Mouse (Mus musculus) cortical plate, adult 2 months (tissue): ENCODE results near the gene Gm26992. TPM values are rescaled to one million over a fixed set of nuclear protein-coding genes. Genes with fewer than 3 reads are reported as not detected.

ENCODE experiments used
- H3K27ac ChIP-seq: fragments of 200-500 bp; 2 replicates; pipeline ENCODE4 v1.5.1; 2012; ENCODE audit warnings: low read length, control low read depth, inconsistent platforms; ENCODE audit not compliant: insufficient read depth
- H3K4me1 ChIP-seq: fragments of 200-500 bp; 2 replicates; pipeline ENCODE4 v1.6.1; 2011; ENCODE audit warnings: low read length; ENCODE audit not compliant: control insufficient read depth, insufficient read depth
- H3K4me3 ChIP-seq: fragments of 200-500 bp; 2 replicates; pipeline ENCODE4 v1.5.1; 2011; ENCODE audit warnings: mild to moderate bottlenecking, low read length, control low read depth; ENCODE audit not compliant: insufficient read depth
- CTCF ChIP-seq: fragments of 200-500 bp; IDR thresholded peaks from 2 replicates; pipeline ENCODE4 v1.5.1; 2011; ENCODE audit warnings: mild to moderate bottlenecking, control low read depth, low read length; ENCODE audit not compliant: insufficient read depth; ENCODE audit errors: extremely low read depth
- POLR2A ChIP-seq: fragments of 200-500 bp; IDR thresholded peaks from 2 replicates; pipeline ENCODE4 v1.6.1; 2011; ENCODE audit warnings: mild to moderate bottlenecking, low read length, control low read depth; ENCODE audit not compliant: insufficient read depth; ENCODE audit errors: extremely low read depth
- polyA plus RNA-seq: library from polyadenylated mRNA; depleted of rRNA; stranded (reverse); fragments of >200 nt; gene quantifications from 2 replicates; pipeline ENCODE4 v1.2.3, GENCODE M21; 2012; rRNA removed

Gm26992 gene
- polyA plus RNA-seq, 1 experiment = not detected

GRCm38 (mm10) chrX:103508218-103508617 is 86.4 kb downstream of the Gm26992 start:
- no peak overlapping the region for H3K4me3 ChIP-seq
- H3K27ac ChIP-seq = no peak overlapping the region
- H3K4me1 ChIP-seq = no peaks in the 10 kb centered on the region
- no peak for TF ChIP-seq CTCF
- no peak for TF ChIP-seq POLR2A

GRCm38 (mm10) chrX:103509168-103510019 is 87.6 kb downstream of the Gm26992 start:
- H3K4me1 ChIP-seq = no peaks in the 10 kb centered on the region
- H3K4me3 ChIP-seq = no peak overlapping the region
- H3K27ac ChIP-seq = no peak overlapping the region
- TF ChIP-seq POLR2A = no peak
- TF ChIP-seq CTCF = no peak

DNA sequence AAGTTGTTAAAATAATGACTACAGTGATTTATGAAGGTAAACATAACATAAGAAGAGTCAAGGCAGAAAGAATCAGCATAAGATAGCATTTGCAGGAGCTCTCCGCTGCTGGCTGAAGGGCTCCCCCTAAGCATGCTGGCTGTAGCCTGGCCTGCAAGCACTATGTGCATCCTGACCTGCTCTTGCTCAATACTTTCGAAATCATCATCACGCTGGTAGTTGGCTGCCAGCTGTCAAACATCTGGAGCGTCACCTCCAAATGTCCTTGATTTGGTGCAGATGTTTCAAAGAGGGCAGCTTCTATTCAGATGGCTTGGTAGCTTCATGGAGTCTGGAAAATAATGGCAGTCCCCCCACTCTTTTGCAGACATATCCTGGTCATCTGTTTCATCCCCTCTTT is 93.0 kb downstream of the Gm26992 start:
- H3K27ac ChIP-seq = no peak overlapping the region
- H3K4me3 ChIP-seq = no peak overlapping the region
- H3K4me1 ChIP-seq = no peaks in the 10 kb centered on the region
- TF ChIP-seq CTCF (no peak), POLR2A (no peak)

DNA sequence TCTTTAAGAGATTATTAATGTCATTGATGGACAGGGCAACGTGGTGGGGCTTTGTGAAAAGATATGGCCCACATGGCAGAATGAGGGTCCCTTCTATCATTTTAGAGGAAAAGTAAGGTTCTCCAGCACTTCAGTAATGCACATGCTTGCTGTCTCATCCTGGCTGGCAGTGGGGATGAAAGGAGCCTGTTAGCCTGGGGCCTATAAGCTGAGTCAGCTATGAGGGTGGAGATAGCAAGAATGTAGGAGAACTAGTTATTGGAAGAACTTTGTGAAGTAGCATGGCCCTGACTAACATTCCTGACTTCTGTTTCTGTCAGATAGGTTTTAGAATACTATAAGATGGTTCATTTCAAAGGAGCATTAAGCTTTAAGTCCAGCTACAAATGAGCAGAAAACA is 93.5 kb downstream of the Gm26992 start:
- no peak for TF ChIP-seq CTCF
- no peak for TF ChIP-seq POLR2A
- H3K4me3 ChIP-seq = no peak overlapping the region
- no peak overlapping the region for H3K27ac ChIP-seq

GRCm38 (mm10) chrX:103518798-103519197 is 97.0 kb downstream of the Gm26992 start:
- Histone ChIP-seq H3K4me1 (no peaks in the 10 kb centered on the region), H3K27ac (no peak overlapping the region), H3K4me3 (no peak overlapping the region)
- TF ChIP-seq CTCF = no peak
- TF ChIP-seq POLR2A = no peak

More for the DNA sequence above, 93.5 kb downstream of the Gm26992 start:
- no peaks in the 10 kb centered on the region for H3K4me1 ChIP-seq

DNA sequence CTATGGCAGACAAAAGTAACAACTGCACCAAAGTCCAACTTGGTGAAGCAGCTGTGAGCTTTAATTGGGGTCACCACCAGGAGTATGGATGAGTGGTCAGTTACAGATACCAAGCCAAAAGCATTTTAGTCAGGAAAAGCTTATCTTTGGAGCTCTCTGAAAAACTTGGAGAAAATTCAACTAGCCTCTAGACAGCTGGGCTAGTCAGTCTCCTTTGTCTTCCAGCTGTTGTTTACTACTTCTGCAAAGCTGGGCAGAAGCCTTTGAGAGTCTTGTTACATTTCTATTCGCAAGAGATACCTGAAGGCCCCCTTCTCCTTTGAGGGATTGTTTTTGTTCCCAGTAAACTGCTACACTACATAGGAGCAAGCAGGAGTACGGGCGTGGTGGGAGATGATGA is 97.7 kb downstream of the Gm26992 start:
- TF ChIP-seq CTCF (no peak), POLR2A (no peak)
- H3K4me3 ChIP-seq = no peak overlapping the region

GRCm38 (mm10) chrX:103521221-103521716 is 99.5 kb downstream of the Gm26992 start:
- TF ChIP-seq POLR2A (no peak), CTCF (no peak)
- Histone ChIP-seq H3K4me1 (no peaks in the 10 kb centered on the region), H3K27ac (no peak overlapping the region), H3K4me3 (no peak overlapping the region)

More for the DNA sequence above, 97.7 kb downstream of the Gm26992 start:
- Histone ChIP-seq H3K27ac (no peak overlapping the region), H3K4me1 (no peaks in the 10 kb centered on the region)

DNA sequence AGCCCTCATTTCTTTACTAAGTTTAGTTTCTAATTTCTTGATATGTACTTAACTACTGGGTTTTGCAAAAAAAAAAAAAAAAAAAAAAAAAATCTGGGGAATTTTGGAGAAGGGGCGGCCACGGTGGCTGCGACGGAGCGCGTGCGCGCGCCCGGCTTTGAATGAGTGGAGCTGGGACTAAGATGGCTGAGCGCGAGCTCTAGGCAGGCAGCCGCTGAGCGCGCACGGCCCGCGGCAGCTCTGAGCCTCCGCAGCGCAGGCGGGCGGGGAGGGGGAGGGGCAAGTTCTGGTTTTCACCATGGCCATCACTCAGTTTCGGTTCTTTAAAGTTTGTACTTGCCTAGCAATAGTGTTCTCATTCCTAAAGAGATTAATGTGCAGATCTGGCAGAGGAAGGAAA is 107.4 kb downstream of the Gm26992 start:
- peak overlapping the region; percentile 75; the same call in 1 of the 2 replicates for H3K27ac ChIP-seq
- H3K4me3 ChIP-seq = peak overlapping the region; percentile 33; the same call in 1 of the 2 replicates
- TF ChIP-seq CTCF (no peak), POLR2A (no peak)
- H3K4me1 ChIP-seq = peaks cover 6% of the 10 kb centered on the region; the same call in 1 of the 2 replicates

Other genes starting within 250 kb of the Gm26992 start
- 72.2 and 76.2 TPM in 2 replicates for gene Nap1l2, start 235.4 kb upstream of the Gm26992 start, polyA plus RNA-seq
- gene Cdx4, start 100.6 kb upstream of the Gm26992 start, polyA plus RNA-seq = not detected in 2 replicates
- 11.7 and 12.0 TPM in 2 replicates for gene Chic1, start 65.5 kb upstream of the Gm26992 start, polyA plus RNA-seq
- gene Tsx, start 7.5 kb upstream of the Gm26992 start, polyA plus RNA-seq = 0.49 and 0.73 TPM in 2 replicates
- gene Zcchc13, start 208.6 kb downstream of the Gm26992 start, polyA plus RNA-seq = 0.19 and 0.21 TPM in 2 replicates